11 mouse cellular contexts compared by ENCODE assay signal in the genomic region with DNA sequence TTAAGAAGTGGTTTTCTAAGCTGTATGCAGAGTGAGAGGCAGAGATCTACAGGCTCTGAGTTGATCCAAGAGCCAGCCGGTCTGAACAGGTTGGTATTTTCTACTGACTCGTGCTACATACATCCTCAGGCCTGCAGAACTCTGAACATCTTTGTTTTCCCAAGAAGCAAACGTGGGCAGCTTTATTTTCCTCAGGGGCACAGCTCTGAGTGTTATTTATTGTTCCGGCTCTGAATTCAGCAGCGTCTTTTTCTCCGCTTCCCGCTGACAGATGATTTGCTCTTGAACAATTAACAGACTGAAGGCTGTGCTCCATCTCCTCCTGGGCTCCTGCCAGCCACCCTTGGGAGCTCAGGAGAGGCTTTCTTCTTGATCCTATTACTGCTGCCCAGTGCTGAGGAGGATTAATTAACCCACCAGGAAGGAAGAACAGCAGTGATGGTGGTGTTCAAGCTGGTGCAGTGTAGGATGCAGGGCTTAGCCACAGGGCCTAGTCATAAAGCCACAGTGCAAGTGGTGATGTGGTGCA.
A peak's percentile ranks its signal among the peaks of the same experiment; 100 is the strongest.
DNase-seq lines count a peak whose midpoint lies in the region; ATAC-seq and TF ChIP-seq lines count a peak whose summit lies in the region.
"Had no signal": no experiment of that assay in that cellular context is flagged by ENCODE, and none has a peak within 500 bp of the region (broad histone marks: within the 10 kb centered on the region; RNA-seq: fewer than 3 reads in every experiment).

No protein-coding gene starts in this region.

- peak; percentile 77 for ATAC-seq in hindbrain, embryonic 14.5 days (ENCODE audit: low FRiP score)
- peak; percentile 74 for ATAC-seq in midbrain, embryonic 15.5 days (replicated peaks)
- ATAC-seq: inflammation-experienced regulatory T-cells, adult 6 months; liver, embryonic 12.5 days had no signal

- no peak overlapping the region for H3K4me2 ChIP-seq in hindbrain, embryonic 14.5 days (replicated peaks)
- no peak overlapping the region for H3K4me2 ChIP-seq in midbrain, embryonic 15.5 days
- H3K4me2 ChIP-seq: liver, embryonic 12.5 days had no signal

- H3K9ac ChIP-seq in hindbrain, embryonic 14.5 days = no peak overlapping the region
- H3K9ac ChIP-seq in midbrain, embryonic 15.5 days = no peak overlapping the region
- H3K9ac ChIP-seq: liver, embryonic 12.5 days had no signal

- peak; percentile 88 for DNase-seq in brain, embryonic 14.5 days (ENCODE audit: low read depth)
- peak; percentile 37 for DNase-seq in cerebellum, adult 9-11 months
- peak; percentile 61 for DNase-seq in hindbrain, embryonic 14.5 days (ENCODE audit: low spot score)
- DNase-seq in ovary, postnatal 14 days (ENCODE audit: low spot score) = no peak
- no peak for DNase-seq in embryo, embryonic 10.5 days (ENCODE audit: low spot score)
- no peak for DNase-seq in kidney, adult 18-20 months
- DNase-seq in adrenal gland, postnatal 36 days = no peak
- DNase-seq: thymus, postnatal 14 days had no signal

- no peak overlapping the region for H3K4me3 ChIP-seq in hindbrain, embryonic 14.5 days (replicated peaks; ENCODE audit: low read length)
- H3K4me3 ChIP-seq in midbrain, embryonic 15.5 days = no peak overlapping the region
- H3K4me3 ChIP-seq: liver, embryonic 12.5 days had no signal

- WGBS in hindbrain, embryonic 14.5 days = 12% methylated on average over 7 of the region's 7 CpGs
- 7% methylated on average over 7 of the region's 7 CpGs for WGBS in midbrain, embryonic 15.5 days

- no peaks in the 10 kb centered on the region for H3K36me3 ChIP-seq in hindbrain, embryonic 14.5 days (replicated peaks; ENCODE audit: control insufficient read depth, insufficient read depth)
- H3K36me3 ChIP-seq in midbrain, embryonic 15.5 days (replicated peaks) = no peaks in the 10 kb centered on the region
- H3K36me3 ChIP-seq: liver, embryonic 12.5 days had no signal

- no peak for TF ChIP-seq POLR2A in brain, embryonic 14.5 days (IDR thresholded peaks at IDR 0.05; ENCODE audit: borderline replicate concordance, extremely low read depth, insufficient read depth, insufficient read length, poor library complexity, severe bottlenecking)

- H3K9me3 ChIP-seq in hindbrain, embryonic 14.5 days (ENCODE audit: control insufficient read depth, low read length) = no peaks in the 10 kb centered on the region
- no peaks in the 10 kb centered on the region for H3K9me3 ChIP-seq in midbrain, embryonic 15.5 days
- H3K9me3 ChIP-seq: liver, embryonic 12.5 days had no signal

- H3K27ac ChIP-seq in hindbrain, embryonic 14.5 days = peak overlapping the region; percentile 34
- peak overlapping the region; percentile 63 for H3K27ac ChIP-seq in midbrain, embryonic 15.5 days
- H3K27ac ChIP-seq: liver, embryonic 12.5 days had no signal

- peaks cover 22% of the 10 kb centered on the region for H3K4me1 ChIP-seq in hindbrain, embryonic 14.5 days (replicated peaks; ENCODE audit: control insufficient read depth, insufficient read depth, low read length)
- H3K4me1 ChIP-seq in midbrain, embryonic 15.5 days = peaks cover 22% of the 10 kb centered on the region
- H3K4me1 ChIP-seq: liver, embryonic 12.5 days had no signal

- no peak for TF ChIP-seq CTCF in brain, embryonic 14.5 days (IDR thresholded peaks at IDR 0.05; ENCODE audit: borderline replicate concordance, extremely low read depth, insufficient read depth, insufficient read length)

- H3K27me3 ChIP-seq in hindbrain, embryonic 14.5 days (ENCODE audit: control insufficient read depth, insufficient read depth, low read length) = no peaks in the 10 kb centered on the region
- H3K27me3 ChIP-seq in midbrain, embryonic 15.5 days (replicated peaks) = no peaks in the 10 kb centered on the region; the same call in 1 of the 2 replicates
- H3K27me3 ChIP-seq: liver, embryonic 12.5 days had no signal

Comparison
In these comparisons a context has a peak if more than half of its experiments do, and no peak if none do; other contexts are left out.
1. DNase-seq: peak in brain, embryonic 14.5 days (single experiment), cerebellum, adult 9-11 months (single experiment) and hindbrain, embryonic 14.5 days (single experiment); none in ovary, postnatal 14 days (single experiment), embryo, embryonic 10.5 days (single experiment), kidney, adult 18-20 months (single experiment) and adrenal gland, postnatal 36 days (0 of 2).